Mouse (Mus musculus) left cerebral cortex, adult 9 months (tissue): ENCODE data around the gene Polr2g.

Experiments used
- DNase-seq, 2 experiments: peaks; one replicate each; pipeline ENCODE4 v3.0.0; 2022; ENCODE audit warnings: low spot score in 2 of 2

Polr2g gene

DNA sequence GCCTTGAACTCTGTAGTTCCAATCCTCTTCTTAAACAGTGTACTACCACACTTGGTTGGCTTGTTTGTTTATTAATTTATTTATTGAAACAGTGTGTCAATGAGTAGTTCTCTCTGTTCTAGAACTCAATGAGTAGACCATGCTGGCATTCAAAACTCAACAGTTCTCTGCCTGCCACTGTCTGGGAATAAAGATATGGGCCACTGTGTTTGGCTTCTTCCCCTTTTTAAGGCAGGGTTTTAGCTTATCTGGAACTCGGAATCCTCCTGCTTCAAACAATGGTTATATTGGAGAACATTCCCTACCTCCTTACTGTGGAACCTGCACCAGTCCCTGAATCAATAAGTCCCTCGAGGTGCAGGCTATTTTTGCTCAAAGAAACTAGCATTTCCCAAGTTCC, 39.5 kb downstream of the Polr2g start:
- no peak for DNase-seq

GRCm38 (mm10) chr19:8757471-8757998, 40.8 kb downstream of the Polr2g start:
- no peak for DNase-seq

- peak; percentile 73 to 91 for DNase-seq
These were observed 41.6 kb downstream of the Polr2g start, which contains the start of gene Nxf1 for GRCm38 (mm10) chr19:8756635-8757387. TSS of gene Nxf1 (plus strand) at chr19:8757073.

DNA sequence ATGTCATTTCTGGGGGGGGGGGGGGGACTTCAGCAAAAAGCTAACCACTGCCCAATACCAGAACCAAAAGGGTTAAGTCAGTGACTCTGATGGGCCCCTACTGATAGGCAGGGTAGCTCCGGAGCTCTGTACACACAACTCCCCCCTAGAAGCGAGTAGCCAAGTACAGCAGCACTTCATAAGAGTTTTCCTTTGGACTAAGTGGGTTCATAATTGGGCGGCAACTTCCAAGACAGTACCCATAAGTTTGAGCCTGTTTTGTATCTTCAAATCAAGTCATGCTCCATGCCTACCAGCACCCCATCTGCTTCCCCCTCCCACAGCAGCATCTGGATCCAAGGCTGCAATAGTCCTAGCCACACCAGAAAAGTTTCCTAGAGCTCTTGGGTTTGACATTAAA, 42.7 kb downstream of the Polr2g start:
- DNase-seq = no peak

DNA sequence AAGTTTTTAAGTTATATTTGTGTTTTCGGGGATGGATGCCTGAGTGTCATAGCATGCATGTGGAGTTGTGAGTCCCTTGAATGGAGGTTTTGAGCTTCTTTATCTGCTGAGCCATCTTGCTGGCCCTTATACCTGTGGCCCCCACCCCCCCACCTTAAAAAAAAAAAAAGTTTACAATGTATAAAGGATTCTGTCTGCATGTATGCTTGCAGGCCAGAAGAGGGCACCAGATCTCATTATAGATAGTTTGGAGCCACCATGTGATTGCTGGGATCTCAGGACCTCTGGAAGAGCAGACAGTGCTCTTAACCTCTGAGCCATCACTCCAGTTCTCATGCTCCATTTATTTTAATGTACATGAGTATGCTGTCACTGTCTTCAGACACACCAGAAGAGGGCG, 51.0 kb downstream of the Polr2g start:
- no peak for DNase-seq

DNA sequence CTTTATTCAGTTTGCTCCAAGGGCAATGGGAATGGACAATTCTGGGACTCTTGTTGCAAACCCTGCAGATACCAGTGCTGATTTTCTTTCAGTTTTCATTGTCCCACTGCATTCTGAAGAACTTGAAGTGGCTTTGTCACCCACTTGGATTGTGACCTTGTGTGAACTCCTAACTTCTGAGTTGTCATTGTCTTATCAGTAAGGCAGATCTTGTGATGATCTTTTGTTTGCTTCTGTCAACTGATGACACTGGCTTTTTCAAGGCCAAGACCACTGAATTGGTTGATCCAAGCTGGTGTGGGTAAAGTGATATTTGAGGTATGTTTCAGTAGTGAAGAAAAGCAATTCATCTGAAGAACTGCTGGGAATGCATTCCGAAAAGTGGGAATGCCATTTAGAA, 53.0 kb downstream of the Polr2g start:
- DNase-seq = no peak
